Mouse (Mus musculus): ENCODE measurements around the gene Nrbf2. TPM values are rescaled to one million over a fixed set of nuclear protein-coding genes. Genes with fewer than 3 reads are reported as not detected.

The Nrbf2 gene
- polyA plus RNA-seq, 1 experiment from 2014 or later, result 35.6 TPM

- Histone ChIP-seq H3K4me2 (no peak overlapping the region), H3K27me3 (no peaks in the 10 kb centered on the region), H3K9ac (no peak overlapping the region), H3K4me1 (peaks cover 8% of the 10 kb centered on the region), H3K36me3 (peaks cover 67% of the 10 kb centered on the region), H3K9me3 (replicated peaks) (no peaks in the 10 kb centered on the region), H3K4me3 (replicated peaks) (no peak overlapping the region), H3K27ac (no peak overlapping the region)
- 90% methylated on average over 4 of the region's 4 CpGs for WGBS
- no peak for ATAC-seq (replicated peaks; ENCODE audit: low FRiP score)
Observed at GRCm38 (mm10) chr10:67247145-67247544, 38.0 kb downstream of the Nrbf2 start.

GRCm38 (mm10) chr10:67230439-67230838, 54.7 kb downstream of the Nrbf2 start:
- Histone ChIP-seq H3K9ac (no peak overlapping the region), H3K4me2 (no peak overlapping the region), H3K27ac (no peak overlapping the region), H3K9me3 (replicated peaks) (no peaks in the 10 kb centered on the region), H3K4me1 (no peaks in the 10 kb centered on the region), H3K36me3 (peaks cover 82% of the 10 kb centered on the region), H3K27me3 (no peaks in the 10 kb centered on the region), H3K4me3 (replicated peaks) (no peak overlapping the region)
- 69% methylated on average over 6 of the region's 6 CpGs for WGBS
- ATAC-seq (replicated peaks; ENCODE audit: low FRiP score), result no peak

GRCm38 (mm10) chr10:67226543-67226942, 58.6 kb downstream of the Nrbf2 start:
- 0 out of 2 replicates have a peak overlapping the region, but pooled peaks have one; percentile 0 for H3K27ac ChIP-seq
- no peaks in the 10 kb centered on the region for H3K27me3 ChIP-seq
- H3K4me1 ChIP-seq, result no peaks in the 10 kb centered on the region
- no peaks in the 10 kb centered on the region for H3K9me3 ChIP-seq (replicated peaks)
- H3K36me3 ChIP-seq, result peaks cover 75% of the 10 kb centered on the region
- ATAC-seq (replicated peaks; ENCODE audit: low FRiP score), result no peak
- WGBS, result 90% methylated on average over 14 of the region's 14 CpGs
- H3K4me2 ChIP-seq, result no peak overlapping the region
- no peak overlapping the region for H3K9ac ChIP-seq
- H3K4me3 ChIP-seq (replicated peaks), result no peak overlapping the region

GRCm38 (mm10) chr10:67226109-67226508, 59.0 kb downstream of the Nrbf2 start:
- H3K9me3 ChIP-seq (replicated peaks), result no peaks in the 10 kb centered on the region
- H3K36me3 ChIP-seq, result peaks cover 75% of the 10 kb centered on the region
- H3K4me3 ChIP-seq (replicated peaks), result no peak overlapping the region
- no peaks in the 10 kb centered on the region for H3K27me3 ChIP-seq
- H3K4me2 ChIP-seq, result no peak overlapping the region
- no peak for ATAC-seq (replicated peaks; ENCODE audit: low FRiP score)
- 0 out of 2 replicates have a peak overlapping the region, but pooled peaks have one; percentile 0 for H3K27ac ChIP-seq
- no peak overlapping the region for H3K9ac ChIP-seq
- WGBS, result 75% methylated on average over 7 of the region's 7 CpGs
- H3K4me1 ChIP-seq, result peaks cover under 1% of the 10 kb centered on the region; the same call in 1 of the 2 replicates

GRCm38 (mm10) chr10:67225528-67225927, 59.6 kb downstream of the Nrbf2 start:
- ATAC-seq (replicated peaks; ENCODE audit: low FRiP score), result no peak
- H3K4me3 ChIP-seq (replicated peaks), result no peak overlapping the region
- 87% methylated on average over 6 of the region's 6 CpGs for WGBS
- no peaks in the 10 kb centered on the region for H3K27me3 ChIP-seq
- no peak overlapping the region for H3K9ac ChIP-seq
- peaks cover 4% of the 10 kb centered on the region; the same call in 1 of the 2 replicates for H3K4me1 ChIP-seq
- H3K27ac ChIP-seq, result no peak overlapping the region
- H3K9me3 ChIP-seq (replicated peaks), result no peaks in the 10 kb centered on the region
- H3K36me3 ChIP-seq, result peaks cover 73% of the 10 kb centered on the region
- H3K4me2 ChIP-seq, result no peak overlapping the region

GRCm38 (mm10) chr10:67223942-67224341, 61.2 kb downstream of the Nrbf2 start:
- WGBS, result 58% methylated on average over 3 of the region's 4 CpGs
- ATAC-seq (replicated peaks; ENCODE audit: low FRiP score), result no peak
- Histone ChIP-seq H3K9me3 (replicated peaks) (no peaks in the 10 kb centered on the region), H3K27me3 (no peaks in the 10 kb centered on the region), H3K36me3 (peaks cover 77% of the 10 kb centered on the region), H3K4me3 (replicated peaks) (no peak overlapping the region), H3K4me2 (no peak overlapping the region), H3K4me1 (peaks cover 4% of the 10 kb centered on the region; the same call in 1 of the 2 replicates), H3K9ac (no peak overlapping the region), H3K27ac (no peak overlapping the region)

- ATAC-seq (replicated peaks; ENCODE audit: low FRiP score), result 0 out of 2 replicates have a peak, but pooled peaks have one; percentile 46
- peaks cover 4% of the 10 kb centered on the region; the same call in 1 of the 2 replicates for H3K4me1 ChIP-seq
- no peak overlapping the region for H3K4me3 ChIP-seq (replicated peaks)
- WGBS, result 46% methylated on average over 5 of the region's 5 CpGs
- H3K27ac ChIP-seq, result no peak overlapping the region
- H3K9ac ChIP-seq, result no peak overlapping the region
- peaks cover 74% of the 10 kb centered on the region for H3K36me3 ChIP-seq
- no peak overlapping the region for H3K4me2 ChIP-seq
- H3K27me3 ChIP-seq, result no peaks in the 10 kb centered on the region
- no peaks in the 10 kb centered on the region for H3K9me3 ChIP-seq (replicated peaks)
Observed at GRCm38 (mm10) chr10:67221284-67221683, 63.8 kb downstream of the Nrbf2 start.

- no peak overlapping the region for H3K9ac ChIP-seq
- H3K4me3 ChIP-seq (replicated peaks), result no peak overlapping the region
- H3K4me2 ChIP-seq, result no peak overlapping the region
- peaks cover 64% of the 10 kb centered on the region for H3K36me3 ChIP-seq
- WGBS, result 86% methylated on average over 4 of the region's 4 CpGs
- ATAC-seq (replicated peaks; ENCODE audit: low FRiP score), result no peak
- H3K27me3 ChIP-seq, result no peaks in the 10 kb centered on the region
- H3K9me3 ChIP-seq (replicated peaks), result no peaks in the 10 kb centered on the region
- H3K4me1 ChIP-seq, result peaks cover 4% of the 10 kb centered on the region; the same call in 1 of the 2 replicates
- H3K27ac ChIP-seq, result no peak overlapping the region
Observed at GRCm38 (mm10) chr10:67220251-67220650, 64.9 kb downstream of the Nrbf2 start.

- peaks cover 53% of the 10 kb centered on the region for H3K36me3 ChIP-seq
- WGBS, result 88% methylated on average over 18 of the region's 18 CpGs
Observed at GRCm38 (mm10) chr10:67218873-67219565, 66.1 kb downstream of the Nrbf2 start.

GRCm38 (mm10) chr10:67216872-67217271, 68.2 kb downstream of the Nrbf2 start:
- Histone ChIP-seq H3K4me3 (replicated peaks) (no peak overlapping the region), H3K27me3 (no peaks in the 10 kb centered on the region), H3K9ac (no peak overlapping the region), H3K4me2 (no peak overlapping the region), H3K4me1 (peaks cover 4% of the 10 kb centered on the region; the same call in 1 of the 2 replicates), H3K27ac (no peak overlapping the region), H3K9me3 (replicated peaks) (no peaks in the 10 kb centered on the region), H3K36me3 (peaks cover 45% of the 10 kb centered on the region)
- 82% methylated on average over 3 of the region's 3 CpGs for WGBS
- no peak for ATAC-seq (replicated peaks; ENCODE audit: low FRiP score)

More at GRCm38 (mm10) chr10:67218873-67219565, 66.1 kb downstream of the Nrbf2 start:
- no peak overlapping the region for H3K4me2 ChIP-seq
- no peak overlapping the region for H3K4me3 ChIP-seq (replicated peaks)
- H3K9me3 ChIP-seq (replicated peaks), result no peaks in the 10 kb centered on the region
- no peaks in the 10 kb centered on the region for H3K27me3 ChIP-seq
- H3K9ac ChIP-seq, result no peak overlapping the region
- peaks cover 4% of the 10 kb centered on the region; the same call in 1 of the 2 replicates for H3K4me1 ChIP-seq
- ATAC-seq (replicated peaks; ENCODE audit: low FRiP score), result no peak
- no peak overlapping the region for H3K27ac ChIP-seq
